Mouse (Mus musculus) testis, adult 2 months (tissue): ENCODE data around the gene Vwa5b2. TPM values are rescaled to one million over a fixed set of nuclear protein-coding genes. Genes with fewer than 3 reads are reported as not detected.
A peak's percentile ranks its signal among the peaks of the same experiment; 100 is the strongest.

ENCODE experiments used
- H3K27ac ChIP-seq: fragments of 200-500 bp; 2 replicates; pipeline ENCODE4 v1.5.1; 2012; ENCODE audit warnings: low read depth, low read length; ENCODE audit not compliant: control insufficient read depth, insufficient read depth
- H3K27me3 ChIP-seq: fragments of 200-500 bp; 2 replicates; pipeline ENCODE4 v1.6.1; 2012; ENCODE audit warnings: mild to moderate bottlenecking, low read length, moderate library complexity; ENCODE audit not compliant: control insufficient read depth, insufficient read depth
- H3K36me3 ChIP-seq: fragments of 200-500 bp; 2 replicates; pipeline ENCODE4 v1.6.1; 2012; ENCODE audit warnings: mild to moderate bottlenecking, low read length; ENCODE audit not compliant: control insufficient read depth, insufficient read depth
- H3K4me1 ChIP-seq: fragments of 200-500 bp; 2 replicates; pipeline ENCODE4 v1.6.1; 2012; ENCODE audit warnings: low read length; ENCODE audit not compliant: control insufficient read depth, insufficient read depth
- H3K4me3 ChIP-seq: fragments of 200-500 bp; 2 replicates; pipeline ENCODE4 v1.5.1; 2012; ENCODE audit warnings: low read depth, mild to moderate bottlenecking, low read length, moderate library complexity, mixed read lengths; ENCODE audit not compliant: control insufficient read depth
- CTCF ChIP-seq: fragments of 200-500 bp; IDR thresholded peaks from 2 replicates; pipeline ENCODE4 v1.5.1; 2012; ENCODE audit warnings: low read depth, mild to moderate bottlenecking, inconsistent platforms, low read length, moderate library complexity; ENCODE audit not compliant: control insufficient read depth, insufficient read depth, insufficient replicate concordance
- POLR2A ChIP-seq: fragments of 200-500 bp; IDR thresholded peaks from 2 replicates; pipeline ENCODE4 v1.6.1; 2012; ENCODE audit warnings: low read depth, mild to moderate bottlenecking, inconsistent platforms, low read length, moderate library complexity; ENCODE audit not compliant: control insufficient read depth
- polyA plus RNA-seq: library from polyadenylated mRNA; depleted of rRNA; stranded (reverse); fragments of >200 nt; gene quantifications from 2 replicates; pipeline ENCODE4 v1.2.3, GENCODE M21; 2012

The Vwa5b2 gene
- polyA plus RNA-seq, 1 experiment: 0.09 TPM

DNA sequence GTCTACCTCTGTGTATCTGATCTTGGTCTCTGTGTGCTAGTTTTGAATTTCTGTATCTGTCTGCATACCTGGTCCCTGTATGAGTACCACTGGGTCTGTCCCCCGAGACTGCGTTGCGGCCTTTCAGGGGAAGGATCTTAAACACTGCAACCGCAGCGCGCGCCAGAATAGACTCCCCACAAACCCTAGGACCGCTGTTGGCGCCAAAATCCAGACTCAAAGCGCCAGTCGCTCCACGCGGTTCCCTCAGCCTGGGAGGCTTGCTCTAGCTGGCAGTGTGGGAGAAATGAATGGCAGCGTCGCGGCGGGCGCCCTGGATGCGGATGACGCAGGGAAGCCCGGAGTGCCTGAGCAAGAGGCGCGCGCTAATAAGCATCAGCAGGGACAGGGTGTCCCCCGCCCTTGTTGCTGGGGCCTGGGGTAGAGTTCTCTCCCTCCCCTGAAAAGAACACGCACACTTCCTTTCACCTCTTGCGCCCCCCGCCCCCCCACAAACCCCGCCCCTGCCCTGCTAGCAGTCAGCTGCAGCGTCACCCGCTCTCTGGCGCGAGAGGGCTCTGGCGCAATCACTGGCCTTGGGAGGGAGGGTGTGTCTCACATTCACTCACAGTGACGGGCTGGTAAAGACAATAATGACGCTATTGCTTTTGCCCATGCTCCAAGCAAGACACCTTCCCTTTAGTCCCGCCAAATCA, 32.9 kb downstream of the Vwa5b2 start:
- peak overlapping the region; percentile 32; the same call in 1 of the 2 replicates for H3K27ac ChIP-seq
- TF ChIP-seq CTCF (no peak), POLR2A (0 out of 2 replicates have a peak, but pooled peaks have one; percentile 26)
- H3K4me3 ChIP-seq: peak overlapping the region; percentile 88

GRCm38 (mm10) chr16:20623211-20623610, 33.9 kb downstream of the Vwa5b2 start:
- TF ChIP-seq CTCF (no peak), POLR2A (no peak)
- peaks cover 22% of the 10 kb centered on the region for H3K4me1 ChIP-seq
- H3K27me3 ChIP-seq: peaks cover 2% of the 10 kb centered on the region; the same call in 1 of the 2 replicates
- H3K36me3 ChIP-seq: no peaks in the 10 kb centered on the region
- no peak overlapping the region for H3K4me3 ChIP-seq
- no peak overlapping the region for H3K27ac ChIP-seq

More for the DNA sequence above, 32.9 kb downstream of the Vwa5b2 start:
- no peaks in the 10 kb centered on the region for H3K36me3 ChIP-seq
- H3K4me1 ChIP-seq: peaks cover 22% of the 10 kb centered on the region
- H3K27me3 ChIP-seq: peaks cover 2% of the 10 kb centered on the region; the same call in 1 of the 2 replicates

DNA sequence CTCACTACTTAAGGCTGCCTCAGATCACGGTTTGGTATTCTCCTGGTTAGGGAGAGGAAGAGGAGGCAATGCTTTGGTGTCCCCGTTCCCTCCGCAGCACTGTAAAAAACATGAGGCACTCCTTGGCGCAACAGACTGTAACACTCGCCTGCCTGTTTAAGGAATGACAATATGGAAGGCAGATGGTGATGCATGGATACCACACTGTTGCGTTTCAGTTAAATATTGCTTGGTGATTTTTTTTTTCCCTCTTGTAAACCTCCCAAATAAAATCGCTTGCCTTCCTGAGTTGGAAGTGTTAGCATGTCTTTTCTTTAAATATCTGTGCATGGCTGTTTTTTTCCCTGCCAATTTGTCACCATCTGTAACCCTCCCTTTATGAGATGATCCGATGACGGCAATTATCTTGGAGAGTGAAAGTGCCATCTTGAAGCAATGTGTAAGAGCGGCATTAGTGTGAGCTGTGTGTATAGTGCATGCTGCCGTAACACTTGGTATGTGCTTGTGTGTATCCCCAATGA, 39.7 kb downstream of the Vwa5b2 start:
- H3K27ac ChIP-seq: no peak overlapping the region
- no peaks in the 10 kb centered on the region for H3K36me3 ChIP-seq
- peaks cover 11% of the 10 kb centered on the region for H3K4me1 ChIP-seq
- TF ChIP-seq POLR2A (no peak), CTCF (no peak)
- no peak overlapping the region for H3K4me3 ChIP-seq
- no peaks in the 10 kb centered on the region for H3K27me3 ChIP-seq

DNA sequence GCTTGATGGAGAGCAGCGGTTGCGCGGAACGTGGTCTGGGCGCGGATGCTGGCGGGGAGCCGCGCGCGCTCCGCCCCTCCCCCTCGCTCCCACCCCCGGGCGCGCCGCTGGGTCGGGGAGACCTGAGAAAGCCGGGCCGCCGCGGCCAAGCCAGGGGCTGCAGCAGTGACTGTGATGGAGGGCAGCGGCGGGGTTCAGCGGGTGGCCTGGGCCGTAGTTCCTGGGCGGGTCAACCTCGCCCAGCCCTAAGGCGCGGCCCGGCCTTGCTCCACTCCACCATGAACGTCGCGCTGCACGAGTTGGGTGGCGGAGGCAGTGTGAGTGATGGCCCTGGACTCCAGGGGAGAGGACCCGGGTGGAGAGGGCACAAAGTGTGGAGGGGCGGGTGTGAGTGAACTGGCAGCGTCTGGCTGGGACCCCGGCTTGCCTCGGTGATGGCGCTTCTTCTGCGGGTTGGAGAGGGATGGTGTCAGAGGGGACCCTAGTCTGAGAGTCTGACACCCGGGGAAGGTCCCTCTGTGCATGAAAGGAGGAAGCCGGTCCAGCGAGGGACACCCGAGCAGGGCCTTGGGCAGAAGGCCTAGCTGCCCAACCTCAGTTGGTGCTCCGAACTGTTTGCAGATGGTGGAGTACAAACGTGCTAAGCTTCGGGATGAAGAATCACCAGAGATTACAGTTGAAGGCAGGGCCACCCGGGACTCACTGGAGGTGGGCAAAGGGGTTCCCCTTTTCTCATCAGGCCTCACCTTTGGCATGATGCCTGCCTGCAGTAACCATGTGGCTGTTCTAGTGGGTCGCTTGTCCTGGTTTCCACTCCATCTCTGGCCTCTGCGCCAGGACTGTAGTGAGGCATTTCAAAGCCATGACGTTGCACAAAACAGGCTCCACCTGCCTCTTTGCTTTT, 40.7 kb downstream of the Vwa5b2 start, which contains the start of gene Ece2:
Ece2 (plus strand) TSS at position 98 of the 904 bp plus-strand sequence.
- Histone ChIP-seq H3K27ac (no peak within 1 kb of the TSS), H3K4me1 (peaks cover 11% of the 10 kb centered on the region), H3K27me3 (no peaks in the 10 kb centered on the region), H3K4me3 (peak within 1 kb of the TSS; percentile 76), H3K36me3 (no peaks in the 10 kb centered on the region)
- no peak for TF ChIP-seq POLR2A
- TF ChIP-seq CTCF: no peak

DNA sequence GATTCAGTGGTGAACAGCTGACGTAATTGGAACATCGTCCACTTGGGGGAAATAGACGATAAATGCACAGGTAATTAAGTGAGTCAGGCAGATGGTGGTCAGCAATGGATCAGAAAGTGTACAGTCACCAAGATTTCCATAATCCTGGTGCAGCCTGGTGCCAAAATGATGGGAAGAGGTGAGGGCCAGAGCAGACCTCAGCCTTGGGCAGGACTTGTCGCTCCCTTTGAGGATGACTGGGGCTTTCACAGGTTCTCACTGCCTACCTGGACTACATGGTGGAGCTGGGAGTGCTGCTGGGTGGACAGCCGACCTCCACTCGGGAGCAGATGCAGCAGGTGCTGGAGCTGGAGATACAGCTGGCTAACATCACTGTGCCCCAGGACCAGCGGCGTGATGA, 48.1 kb downstream of the Vwa5b2 start:
- no peaks in the 10 kb centered on the region for H3K36me3 ChIP-seq
- no peak for TF ChIP-seq CTCF
- no peak for TF ChIP-seq POLR2A
- no peaks in the 10 kb centered on the region for H3K27me3 ChIP-seq
- no peak overlapping the region for H3K4me3 ChIP-seq
- no peaks in the 10 kb centered on the region for H3K4me1 ChIP-seq
- H3K27ac ChIP-seq: no peak overlapping the region

GRCm38 (mm10) chr16:20638367-20638766, 49.1 kb downstream of the Vwa5b2 start:
- no peak overlapping the region for H3K4me3 ChIP-seq

GRCm38 (mm10) chr16:20642161-20642560, 52.9 kb downstream of the Vwa5b2 start:
- Histone ChIP-seq H3K27me3 (no peaks in the 10 kb centered on the region), H3K4me1 (no peaks in the 10 kb centered on the region), H3K27ac (no peak overlapping the region), H3K4me3 (no peak overlapping the region), H3K36me3 (no peaks in the 10 kb centered on the region)
- TF ChIP-seq CTCF: peak; percentile 54; the same call in 1 of the 2 replicates
- TF ChIP-seq POLR2A: no peak

More at GRCm38 (mm10) chr16:20638367-20638766, 49.1 kb downstream of the Vwa5b2 start:
- Histone ChIP-seq H3K27ac (no peak overlapping the region), H3K36me3 (no peaks in the 10 kb centered on the region), H3K27me3 (no peaks in the 10 kb centered on the region), H3K4me1 (no peaks in the 10 kb centered on the region)
- no peak for TF ChIP-seq POLR2A
- TF ChIP-seq CTCF: no peak
